Mouse (Mus musculus) hindbrain, postnatal 0 days (tissue): ENCODE results near the gene Syde2. TPM values are rescaled to one million over a fixed set of nuclear protein-coding genes. Genes with fewer than 3 reads are reported as not detected.

ENCODE experiments used
- ATAC-seq: fragments of 200-750 bp; cut with Nextera tagmentation; 2 replicates; pipeline ENCODE4 v1.8.0; 2017; ENCODE audit warnings: mild to moderate bottlenecking, moderate TSS enrichment, moderate library complexity
- DNase-seq: peaks from one replicate; pipeline ENCODE4 v3.0.0-alpha.2; 2015; ENCODE audit warnings: low spot score
- H3K27ac ChIP-seq: fragments of 300-500 bp; sonication (generic); 2 replicates; pipeline ENCODE4 v1.5.1; 2014; ENCODE audit warnings: mild to moderate bottlenecking
- H3K27me3 ChIP-seq: fragments of 300-500 bp; sonication (generic); 2 replicates; pipeline ENCODE4 v1.6.1; 2014; ENCODE audit warnings: low read length, mixed read lengths; ENCODE audit not compliant: insufficient read depth
- H3K36me3 ChIP-seq: fragments of 300-500 bp; sonication (generic); 2 replicates; pipeline ENCODE4 v1.6.1; 2014; ENCODE audit warnings: low read length, mixed read lengths; ENCODE audit not compliant: insufficient read depth
- H3K4me1 ChIP-seq: fragments of 300-500 bp; sonication (generic); 2 replicates; pipeline ENCODE4 v1.6.1; 2014; ENCODE audit warnings: antibody characterized with exemption, low read length, mixed read lengths; ENCODE audit not compliant: insufficient read depth
- H3K4me2 ChIP-seq: fragments of 300-500 bp; sonication (generic); 2 replicates; pipeline ENCODE4 v1.6.1; 2014; ENCODE audit warnings: low read depth, mild to moderate bottlenecking, low read length, moderate library complexity, mixed read lengths
- H3K4me3 ChIP-seq: fragments of 300-500 bp; sonication (generic); 2 replicates; pipeline ENCODE4 v1.5.1; 2014; ENCODE audit warnings: low read length
- H3K9ac ChIP-seq: fragments of 300-500 bp; sonication (generic); replicated peaks from 2 replicates; pipeline ENCODE4 v1.6.1; 2014; ENCODE audit warnings: mild to moderate bottlenecking, low read length, moderate library complexity, mixed read lengths
- H3K9me3 ChIP-seq: fragments of 300-500 bp; sonication (generic); 2 replicates; pipeline ENCODE4 v1.6.1; 2016; ENCODE audit warnings: low read length, mixed read lengths
- CTCF ChIP-seq: IDR thresholded peaks from 2 replicates; pipeline ENCODE4 v1.5.1; 2016; ENCODE audit warnings: antibody characterized with exemption, control low read depth, low read depth
- WGBS: fragments of 180-500 bp; shearing (Covaris S2); extraction: QIAGEN DNeasy Blood & Tissue Kit; methylation state at CpG from one replicate; pipeline ENCODE4 v1.1.7; 2014; 5-methylcytosine and 5-hydroxymethylcytosine counted together
- polyA plus RNA-seq: library from polyadenylated mRNA; unstranded; fragments of >200 nt; fragmentation: Nextera tagmentation; extraction: Ambion mirVana; gene quantifications from 2 replicates; pipeline ENCODE4 v1.2.1, GENCODE M21; 2015
- total RNA-seq: library from RNA; depleted of rRNA; stranded (reverse); fragments of >200 nt; gene quantifications from 2 replicates; pipeline ENCODE4 v1.2.3, GENCODE M21; 2014; rRNA removed

The Syde2 gene
- total RNA-seq (4.7 and 5.1 TPM in 2 replicates), polyA plus RNA-seq (0.47 and 0.61 TPM in 2 replicates)

- ATAC-seq (peak; percentile 90), DNase-seq (peak; percentile 81)
- Histone ChIP-seq H3K4me1 (no peaks in the 10 kb centered on the region), H3K27me3 (0 out of 2 replicates have a peak, but pooled peaks cover 4% of the 10 kb centered on the region), H3K4me3 (peak within 1 kb of the TSS; percentile 66), H3K9ac (peak within 1 kb of the TSS; percentile 59), H3K9me3 (no peaks in the 10 kb centered on the region), H3K36me3 (no peaks in the 10 kb centered on the region), H3K4me2 (peak within 1 kb of the TSS; percentile 79), H3K27ac (peak within 1 kb of the TSS; percentile 65; the same call in 1 of the 2 replicates)
- 2% methylated on average over 62 of the region's 65 CpGs for WGBS
- TF ChIP-seq CTCF = no peak
Measured at GRCm38 (mm10) chr3:145987268-145987969, at the start of gene Syde2. TSS of gene Syde2 (plus strand) at chr3:145987870.

DNA sequence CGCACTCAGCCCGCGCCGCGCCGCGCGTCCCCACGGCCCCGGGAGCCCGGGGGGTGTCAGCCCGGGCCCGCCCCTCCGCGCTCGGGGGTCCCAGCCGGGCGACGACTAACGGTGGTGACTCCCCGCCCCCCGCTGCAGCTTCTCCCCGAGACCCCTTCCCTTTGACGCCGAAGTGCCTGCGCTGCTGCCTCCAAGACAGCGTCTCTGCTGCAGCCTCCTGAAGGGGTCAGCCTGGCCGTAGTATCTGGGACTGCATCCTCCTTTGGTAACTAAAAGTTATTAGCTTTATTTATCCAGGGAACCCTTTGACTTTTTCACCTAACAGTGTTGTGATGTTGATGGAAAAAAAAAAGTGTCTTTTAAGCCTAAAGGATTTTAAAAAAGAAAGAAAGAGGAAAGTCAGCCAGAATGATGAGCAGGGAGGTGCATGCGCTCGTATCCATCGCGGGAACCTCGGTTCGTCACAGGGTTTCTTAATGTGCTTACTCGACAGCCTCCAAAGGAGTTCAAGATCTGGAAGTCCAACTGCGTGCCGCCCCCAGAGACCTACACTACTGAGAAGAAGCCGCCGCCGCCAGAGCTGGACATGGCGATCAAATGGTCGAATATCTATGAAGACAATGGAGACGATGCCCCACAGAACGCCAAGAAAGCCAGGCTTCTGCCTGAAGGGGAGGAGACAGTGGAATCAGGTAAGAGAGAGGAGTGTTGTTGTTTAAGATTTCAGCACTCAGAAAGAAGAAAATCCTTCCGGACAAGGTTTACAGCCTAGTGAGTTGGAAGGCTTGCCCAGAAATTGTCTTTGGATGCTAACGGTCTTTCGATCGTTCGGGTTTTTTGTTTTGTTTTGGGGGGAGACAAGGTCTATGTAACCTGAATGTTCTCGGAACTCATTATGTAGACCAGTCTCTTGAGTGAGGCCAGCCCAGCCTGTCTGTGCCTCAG, 49.0 kb upstream of the Syde2 start:
- DNase-seq = peak; percentile 38
- Histone ChIP-seq H3K4me2 (peak overlapping the region; percentile 82), H3K36me3 (0 out of 2 replicates have a peak, but pooled peaks cover 6% of the 10 kb centered on the region), H3K4me1 (peaks cover 16% of the 10 kb centered on the region), H3K27ac (peak overlapping the region; percentile 85), H3K4me3 (peak overlapping the region; percentile 99), H3K9ac (peak overlapping the region; percentile 89), H3K27me3 (no peaks in the 10 kb centered on the region), H3K9me3 (no peaks in the 10 kb centered on the region)
- TF ChIP-seq CTCF = peak; percentile 39
- WGBS = 20% methylated on average over 49 of the region's 50 CpGs
- ATAC-seq = peak; percentile 33

DNA sequence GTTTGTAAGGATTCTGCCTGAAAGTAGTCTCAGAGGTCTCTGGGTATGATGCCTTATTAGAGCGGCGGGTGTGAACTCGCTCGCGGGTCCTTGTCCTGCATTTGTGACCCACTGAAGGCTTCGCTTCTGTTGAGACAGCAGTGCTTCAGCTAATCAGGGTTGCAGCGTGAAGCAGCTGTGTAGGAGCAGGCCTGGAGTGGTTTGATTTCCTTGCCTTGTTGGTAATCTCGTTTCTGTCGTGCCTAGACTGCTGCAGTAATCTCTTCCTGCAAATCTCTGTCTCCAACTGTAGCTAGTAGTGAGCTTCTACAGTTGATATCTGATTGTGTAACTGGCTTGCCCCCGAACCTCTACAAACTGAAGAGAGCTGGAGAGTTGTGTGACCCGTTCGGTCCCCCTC, 48.3 kb upstream of the Syde2 start:
- 83% methylated on average over 12 of the region's 12 CpGs for WGBS
- Histone ChIP-seq H3K4me3 (peak overlapping the region; percentile 99; the same call in 1 of the 2 replicates), H3K4me1 (peaks cover 16% of the 10 kb centered on the region), H3K4me2 (peak overlapping the region; percentile 82), H3K9me3 (no peaks in the 10 kb centered on the region), H3K36me3 (peaks cover 10% of the 10 kb centered on the region; the same call in 1 of the 2 replicates), H3K27me3 (no peaks in the 10 kb centered on the region), H3K9ac (no peak overlapping the region), H3K27ac (no peak overlapping the region)
- no peak for DNase-seq
- no peak for ATAC-seq
- no peak for TF ChIP-seq CTCF

DNA sequence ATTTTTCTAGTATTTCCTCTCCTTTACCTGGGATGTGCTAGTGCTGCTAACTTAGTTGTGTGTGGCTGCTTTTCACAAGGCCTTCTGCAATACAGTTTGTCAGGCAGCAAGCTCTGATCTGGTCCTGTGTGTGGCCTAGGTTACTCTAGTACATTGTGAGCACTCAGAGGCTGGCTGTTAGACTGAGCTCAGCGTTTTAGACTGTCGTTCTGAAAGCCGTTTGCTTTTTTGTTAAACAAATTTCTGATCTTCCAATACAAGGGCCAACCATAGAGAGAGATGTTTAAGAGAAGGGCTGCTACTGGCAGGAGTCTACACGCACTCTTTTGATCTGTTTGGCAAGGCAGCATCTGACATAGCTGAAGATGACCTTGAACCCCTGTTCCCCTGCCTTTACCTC, 47.7 kb upstream of the Syde2 start:
- Histone ChIP-seq H3K27me3 (no peaks in the 10 kb centered on the region), H3K4me2 (0 out of 2 replicates have a peak overlapping the region, but pooled peaks have one; percentile 82), H3K27ac (no peak overlapping the region), H3K4me1 (peaks cover 16% of the 10 kb centered on the region), H3K36me3 (peaks cover 16% of the 10 kb centered on the region; the same call in 1 of the 2 replicates), H3K4me3 (no peak overlapping the region), H3K9me3 (no peaks in the 10 kb centered on the region), H3K9ac (no peak overlapping the region)
- TF ChIP-seq CTCF = no peak
- no peak for ATAC-seq
- DNase-seq = no peak
- WGBS = 77% methylated on average over 4 of the region's 4 CpGs

- Histone ChIP-seq H3K4me2 (no peak overlapping the region), H3K4me3 (no peak overlapping the region), H3K4me1 (peaks cover 16% of the 10 kb centered on the region), H3K27me3 (no peaks in the 10 kb centered on the region), H3K9ac (no peak overlapping the region), H3K9me3 (no peaks in the 10 kb centered on the region), H3K36me3 (peaks cover 16% of the 10 kb centered on the region; the same call in 1 of the 2 replicates), H3K27ac (no peak overlapping the region)
- WGBS = 14% methylated on average over 3 of the region's 3 CpGs
- peak; percentile 96 for TF ChIP-seq CTCF
- peak; percentile 76 for DNase-seq
- ATAC-seq = peak; percentile 24; the same call in 1 of the 2 replicates
Measured at GRCm38 (mm10) chr3:145941971-145942370, 45.7 kb upstream of the Syde2 start.

DNA sequence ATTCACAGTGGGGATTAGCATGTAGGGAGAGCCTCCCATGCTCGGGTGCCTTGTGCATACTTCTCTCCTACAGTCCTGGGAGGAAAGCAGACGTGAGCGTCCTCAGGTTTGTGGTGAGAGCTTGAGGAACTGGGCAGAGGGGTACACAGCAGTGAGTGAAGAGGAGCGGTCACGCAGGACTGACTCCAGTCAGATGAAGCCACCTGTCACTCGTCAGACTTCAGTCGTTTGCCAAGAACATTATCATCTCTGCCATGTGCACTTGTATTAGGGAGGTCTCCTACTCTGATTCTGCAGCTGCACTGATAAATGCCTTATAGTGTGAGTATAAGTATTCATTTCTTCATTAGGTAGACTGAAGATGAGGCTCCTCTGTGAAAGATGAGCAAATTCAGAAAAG, 43.3 kb upstream of the Syde2 start:
- TF ChIP-seq CTCF = no peak
- WGBS = 78% methylated on average over 7 of the region's 7 CpGs
- Histone ChIP-seq H3K36me3 (peaks cover 16% of the 10 kb centered on the region; the same call in 1 of the 2 replicates), H3K27ac (no peak overlapping the region), H3K9me3 (no peaks in the 10 kb centered on the region), H3K4me1 (peaks cover 8% of the 10 kb centered on the region), H3K4me2 (no peak overlapping the region), H3K9ac (no peak overlapping the region), H3K4me3 (no peak overlapping the region), H3K27me3 (no peaks in the 10 kb centered on the region)
- DNase-seq = no peak
- no peak for ATAC-seq
